Mouse (Mus musculus) heart, postnatal 0 days (tissue): ENCODE data around the gene Cmtm8.

Source experiments
- CTCF ChIP-seq: IDR thresholded peaks from 2 replicates; pipeline ENCODE4 v1.5.1; 2016; ENCODE audit warnings: antibody characterized with exemption, control low read depth, low read depth
- EP300 ChIP-seq: IDR thresholded peaks from 2 replicates; pipeline ENCODE4 v1.6.1; 2016; ENCODE audit warnings: antibody characterized with exemption, low read depth

- TF ChIP-seq CTCF, result no peak
- no peak for TF ChIP-seq EP300
Measured at GRCm38 (mm10) chr9:114808671-114809070, 35.3 kb downstream of the Cmtm8 start.
